Mouse (Mus musculus) adrenal gland, postnatal 4 days (tissue): ENCODE results near the gene Ebf1. TPM values are rescaled to one million over a fixed set of nuclear protein-coding genes. Genes with fewer than 3 reads are reported as not detected.

Experiments used
- DNase-seq, 2 experiments: peaks; one replicate each; pipeline ENCODE4 v3.0.0; 2021 to 2022; ENCODE audit warnings: low spot score in 2 of 2, mixed read lengths in 2 of 2
- total RNA-seq, 2 experiments: library from RNA; stranded (reverse); gene quantifications; 2 replicates each; pipeline ENCODE4 v1.2.3; 2021

The Ebf1 gene
- total RNA-seq, 2 experiments from 2014 or later, result 32.5 to 36.8 TPM

DNA sequence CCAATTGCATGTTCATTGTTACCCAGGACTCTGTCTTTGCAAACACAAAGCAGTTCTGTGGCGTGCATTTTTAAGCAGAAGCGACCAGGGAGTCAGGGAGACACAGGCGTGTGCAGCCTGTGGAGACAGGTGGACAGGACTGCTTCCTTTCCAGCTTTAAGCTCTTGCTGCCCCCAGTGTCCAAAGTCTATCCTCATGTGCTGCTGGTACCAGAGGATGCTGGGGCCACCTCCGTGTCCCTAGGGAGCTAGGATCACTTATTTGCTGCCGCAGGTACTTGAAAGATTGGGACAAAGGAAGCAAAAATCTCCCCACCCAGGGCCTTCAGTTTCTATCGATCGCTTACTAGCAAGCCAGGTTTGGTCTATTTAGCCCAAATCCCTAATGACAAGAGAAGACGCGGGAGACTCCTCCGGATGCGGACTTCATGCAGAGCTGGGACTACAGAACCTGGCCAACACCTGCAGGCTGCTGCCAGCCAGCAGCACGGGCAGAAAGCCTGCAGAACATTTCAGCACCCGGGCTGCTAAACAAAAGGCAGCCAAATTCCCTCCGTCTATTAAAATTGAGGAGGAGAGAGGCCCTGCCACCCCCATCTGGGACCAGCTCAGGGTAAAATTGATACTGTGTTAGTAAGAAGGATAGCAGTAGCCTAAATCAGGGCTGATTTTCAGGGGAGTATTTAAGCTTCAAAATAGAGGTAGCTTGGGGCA is 215.3 kb downstream of the Ebf1 start:
- DNase-seq, result no peak

DNA sequence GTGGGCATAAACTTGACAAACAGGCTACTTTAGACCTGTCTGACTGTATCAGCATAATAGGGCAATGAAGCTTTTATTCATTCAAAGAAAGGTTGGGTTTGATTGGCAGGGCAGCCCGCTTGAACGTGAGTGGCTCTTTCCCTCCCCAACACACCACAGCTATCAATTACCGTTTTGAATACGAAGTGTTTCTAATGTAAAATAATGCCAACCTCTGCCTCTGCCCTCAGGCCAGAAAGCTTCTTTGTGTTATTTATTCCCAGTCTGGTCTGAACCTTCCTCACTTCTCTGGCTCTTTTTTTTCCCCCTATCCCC is 215.8 kb downstream of the Ebf1 start:
- DNase-seq, result no peak

DNA sequence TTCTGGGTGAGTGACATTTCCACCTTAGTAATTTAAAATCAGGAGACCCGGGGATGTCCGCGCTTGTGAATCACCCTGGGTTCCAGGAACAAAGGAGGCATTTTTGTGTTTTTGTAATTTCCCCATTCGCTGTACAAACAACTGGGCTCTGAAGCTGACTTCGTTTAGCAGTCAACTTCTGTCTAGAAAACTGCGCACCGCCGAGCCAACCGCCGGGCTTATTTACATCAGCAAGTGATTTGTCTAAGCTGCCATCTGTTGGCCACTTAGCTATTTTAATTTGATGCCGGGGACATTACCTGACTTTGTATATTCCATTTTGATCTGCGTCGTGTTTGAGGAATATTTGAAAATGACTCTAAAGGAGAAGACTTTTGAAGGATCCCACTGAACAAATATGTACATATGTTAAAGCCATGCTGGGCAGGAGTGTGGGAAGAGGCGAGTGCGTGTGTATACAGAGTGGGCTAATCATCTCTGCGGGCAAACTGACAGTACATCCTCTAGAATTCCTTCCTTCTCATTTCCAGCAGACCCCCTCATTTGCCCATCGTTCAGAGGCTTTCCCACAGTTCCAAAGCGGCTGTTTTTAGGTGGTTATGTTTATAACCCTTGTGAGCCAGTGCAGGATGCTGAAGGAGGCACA is 216.4 kb downstream of the Ebf1 start:
- DNase-seq, result no peak

DNA sequence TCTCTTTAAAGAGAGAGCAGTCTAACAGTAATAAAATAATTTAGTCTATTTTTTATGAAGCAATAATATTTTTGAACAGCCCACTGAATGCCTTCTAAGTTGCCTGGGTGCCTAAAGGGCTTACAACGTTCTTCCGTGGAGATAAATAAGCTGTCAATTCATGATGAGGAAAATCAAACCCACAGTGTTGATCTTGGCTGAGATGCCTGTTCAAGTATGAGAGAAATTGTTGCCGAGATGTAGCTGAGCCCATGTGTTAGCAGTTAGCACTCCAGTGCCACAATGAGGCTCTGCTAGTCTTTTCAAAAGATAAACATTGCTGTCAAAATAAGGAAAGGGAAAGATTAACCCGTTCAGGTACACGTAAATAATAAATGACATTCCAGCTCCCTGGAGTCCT is 218.0 kb downstream of the Ebf1 start:
- DNase-seq, result no peak

DNA sequence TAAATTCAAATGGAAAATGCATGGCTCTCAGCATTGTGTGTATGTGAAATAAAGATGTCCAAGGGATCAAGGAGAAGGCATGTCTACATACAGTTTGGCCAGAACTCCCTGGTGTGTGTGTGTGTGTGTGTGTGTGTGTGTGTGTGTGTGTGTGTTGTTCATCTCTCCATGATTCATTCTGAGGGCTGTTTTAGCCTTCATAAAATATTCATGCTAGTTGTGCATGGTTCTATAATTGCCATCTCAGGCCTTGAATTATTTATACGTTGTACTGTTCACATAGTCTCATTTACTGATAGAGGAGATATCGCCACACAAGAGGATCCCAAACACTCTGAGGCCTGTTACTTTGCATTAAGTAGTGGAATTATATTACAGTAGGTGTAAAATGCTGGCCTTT is 220.5 kb downstream of the Ebf1 start:
- DNase-seq, result no peak

DNA sequence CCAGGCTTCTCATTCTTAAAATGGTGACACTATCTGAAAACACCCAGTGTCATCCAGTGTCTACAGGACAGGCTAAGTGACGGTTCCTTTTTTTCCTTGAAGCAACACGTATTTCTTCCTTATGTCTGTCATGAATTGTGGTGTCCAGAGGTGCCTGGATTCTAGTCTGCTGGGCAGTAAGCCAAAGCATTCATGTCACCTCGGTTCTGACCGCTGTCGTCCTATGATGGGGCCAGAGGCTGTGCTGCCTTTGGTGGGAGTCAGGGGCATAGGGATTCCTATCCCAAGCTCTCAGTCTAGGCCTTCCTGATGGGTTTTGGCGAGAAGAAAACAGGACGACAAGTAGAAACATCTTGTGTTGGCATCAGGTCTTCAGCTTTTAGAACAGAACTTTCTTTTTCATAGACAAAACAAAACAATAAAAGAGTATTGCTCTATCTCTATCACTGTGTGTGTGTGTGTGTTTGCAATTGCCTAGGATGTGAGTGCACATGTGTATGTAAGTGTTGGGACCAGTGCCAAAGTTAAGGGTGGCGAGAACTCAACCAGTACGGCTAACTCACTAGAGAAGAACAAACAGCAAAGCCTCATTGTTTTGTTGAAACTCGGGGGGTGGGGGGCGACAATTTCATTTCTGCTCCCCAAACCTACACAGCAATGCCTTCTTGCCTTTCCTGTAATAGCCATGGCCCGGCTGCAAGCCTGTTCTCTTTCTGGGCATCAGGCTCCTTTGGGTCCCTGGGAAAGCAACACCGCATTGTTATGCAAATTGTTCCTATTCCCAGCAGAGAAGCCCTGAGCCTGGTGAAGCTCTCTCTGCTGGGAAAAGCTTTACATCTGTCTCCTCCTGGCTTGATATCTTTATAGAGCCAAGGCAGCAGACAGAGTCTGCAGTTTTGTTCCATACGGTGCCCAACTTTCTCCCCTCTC is 224.3 kb downstream of the Ebf1 start:
- DNase-seq, result no peak

DNA sequence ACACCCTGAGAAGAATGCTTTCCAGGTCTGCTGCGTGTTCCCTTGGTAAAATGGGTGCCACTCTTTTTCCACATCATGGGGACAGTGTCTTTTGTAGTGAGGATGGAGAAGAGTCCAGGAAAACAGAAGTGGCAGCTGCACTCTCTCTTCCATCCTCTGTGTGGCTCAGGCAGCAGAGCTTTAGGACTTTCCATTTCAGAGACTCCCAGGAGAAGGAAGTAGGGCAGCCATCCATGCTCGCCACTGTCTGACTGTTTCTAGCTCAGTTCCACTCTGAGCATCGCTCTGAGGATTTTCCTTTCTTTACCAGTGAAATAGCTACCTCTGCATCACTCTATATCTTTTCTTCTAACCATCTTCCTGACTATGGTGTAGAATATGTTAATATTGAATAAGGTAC is 234.8 kb downstream of the Ebf1 start:
- no peak for DNase-seq

DNA sequence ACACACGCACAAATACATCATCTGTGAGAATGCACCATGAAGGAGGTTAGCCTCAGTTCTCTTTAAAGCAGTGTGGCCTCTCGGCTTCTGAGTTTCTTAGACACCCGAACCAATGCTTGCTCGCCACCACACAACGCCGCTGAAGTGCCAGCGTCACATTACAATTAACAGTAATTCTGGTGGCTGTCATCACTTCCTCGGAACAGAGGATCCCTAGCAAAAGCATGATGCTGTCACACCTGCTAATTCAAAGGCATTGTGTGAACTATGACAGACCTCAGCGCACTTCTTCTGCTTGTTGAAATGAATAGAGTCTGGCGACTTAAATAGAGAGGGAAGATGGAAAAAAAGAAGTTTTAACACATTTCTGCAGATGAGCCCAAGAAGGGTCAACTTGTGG is 235.8 kb downstream of the Ebf1 start:
- DNase-seq, result no peak

DNA sequence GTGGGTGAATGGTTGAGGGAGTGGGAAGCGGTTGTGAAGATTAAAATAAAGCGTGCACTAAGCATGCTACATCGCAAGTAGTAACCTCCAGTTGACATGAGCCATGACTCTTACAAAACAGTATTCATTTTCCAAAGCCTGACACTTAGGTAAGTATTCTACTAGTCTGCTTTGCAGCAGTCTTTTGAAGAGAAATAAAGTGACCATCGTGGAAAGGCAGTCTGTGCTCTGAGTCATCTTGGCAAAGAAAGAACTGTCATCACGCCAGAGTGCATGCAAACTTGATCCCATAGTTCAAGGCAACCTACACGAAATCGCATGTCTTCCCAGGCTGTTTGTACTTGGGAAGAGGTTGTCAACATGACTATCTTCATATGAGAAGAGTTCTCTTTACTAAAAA is 237.4 kb downstream of the Ebf1 start:
- no peak for DNase-seq

DNA sequence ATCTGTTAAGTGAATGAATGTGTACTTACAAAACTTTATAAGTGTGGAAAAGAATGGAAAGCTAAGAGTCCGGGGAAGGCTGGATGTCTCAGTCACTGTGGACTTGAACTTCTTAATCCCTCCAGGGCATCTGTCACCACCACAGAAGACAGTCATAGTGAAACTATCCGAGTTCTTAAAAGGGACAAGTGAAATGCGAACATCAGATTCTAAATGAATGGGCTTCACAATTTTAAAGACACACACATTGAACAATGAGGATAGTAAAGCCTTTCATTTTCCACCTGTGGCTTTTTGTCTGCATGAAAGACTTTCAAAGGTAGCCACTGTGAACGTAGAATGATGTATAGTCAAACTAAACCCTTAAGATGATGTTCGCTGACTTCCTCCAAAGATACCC is 244.0 kb downstream of the Ebf1 start:
- DNase-seq, result no peak

DNA sequence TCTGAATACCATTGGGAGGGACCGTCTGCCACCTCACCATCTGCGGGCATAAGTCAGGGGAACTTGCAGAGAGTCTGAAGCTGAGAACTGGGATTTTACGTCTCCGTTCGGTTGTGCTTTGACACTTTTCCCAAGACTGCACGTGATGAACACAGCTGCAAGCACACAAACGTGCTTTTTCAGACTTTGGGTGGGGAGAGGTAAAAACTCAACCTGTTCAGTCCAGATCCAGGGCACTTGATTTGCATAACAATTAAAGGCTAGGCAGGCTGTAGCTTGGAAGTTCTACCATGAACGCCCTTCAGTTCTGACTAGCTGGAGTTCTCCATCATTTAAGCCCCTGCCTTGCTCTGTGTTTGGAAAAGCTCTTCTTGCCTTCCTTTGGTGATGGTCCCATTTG is 246.8 kb downstream of the Ebf1 start:
- DNase-seq, result no peak

DNA sequence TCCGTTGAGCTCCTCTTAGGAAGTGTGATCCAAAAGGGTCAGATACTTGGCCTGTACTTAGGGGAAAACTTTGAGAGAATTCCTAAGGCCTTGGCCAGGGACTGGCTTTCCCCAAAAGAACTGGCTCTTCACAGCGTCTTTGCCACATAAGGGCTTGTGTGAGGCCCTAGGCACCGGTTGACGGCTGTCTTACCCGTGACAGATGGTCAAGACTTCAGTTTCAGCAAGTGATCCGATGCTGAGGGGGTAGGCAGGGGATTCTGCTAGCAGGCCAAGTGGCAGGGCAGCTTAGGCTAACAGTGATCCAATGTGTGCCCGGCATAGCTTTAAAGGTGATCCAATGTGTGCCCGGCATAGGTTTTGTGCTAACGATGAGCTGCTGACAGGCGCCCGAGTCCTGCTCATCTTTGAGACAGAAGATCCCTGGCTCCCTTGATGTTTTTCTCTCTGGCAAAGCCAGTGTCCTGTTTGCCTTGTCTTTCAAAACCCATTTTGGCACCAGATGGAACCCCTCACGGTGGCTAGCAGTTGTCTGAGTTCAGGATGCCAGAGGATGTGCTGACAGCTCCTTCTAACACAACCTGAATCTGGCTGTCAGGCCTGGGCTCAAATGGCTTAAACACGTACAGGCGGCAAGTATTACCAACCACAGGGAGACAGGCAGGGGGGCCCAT is 249.5 kb downstream of the Ebf1 start:
- DNase-seq, result no peak

DNA sequence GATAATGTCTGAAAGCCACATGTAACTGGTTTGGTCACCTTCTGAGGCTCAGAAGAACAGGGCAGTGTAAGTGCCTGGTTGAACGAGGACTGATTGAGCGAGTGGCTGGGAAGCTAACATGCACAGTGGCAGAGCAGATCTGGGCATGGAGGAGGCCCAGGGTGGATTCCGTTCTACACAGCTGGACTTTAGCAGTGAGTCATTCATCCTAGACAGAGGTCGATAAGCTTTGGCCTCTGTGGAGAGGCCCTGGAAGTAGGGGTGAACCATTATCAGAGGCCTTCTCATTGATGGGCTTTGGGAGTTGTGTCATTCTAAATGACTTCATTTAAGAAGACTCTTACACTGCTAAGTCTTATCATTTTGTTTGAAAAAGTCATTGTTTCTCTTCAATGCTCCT is 250.3 kb downstream of the Ebf1 start:
- DNase-seq, result no peak

DNA sequence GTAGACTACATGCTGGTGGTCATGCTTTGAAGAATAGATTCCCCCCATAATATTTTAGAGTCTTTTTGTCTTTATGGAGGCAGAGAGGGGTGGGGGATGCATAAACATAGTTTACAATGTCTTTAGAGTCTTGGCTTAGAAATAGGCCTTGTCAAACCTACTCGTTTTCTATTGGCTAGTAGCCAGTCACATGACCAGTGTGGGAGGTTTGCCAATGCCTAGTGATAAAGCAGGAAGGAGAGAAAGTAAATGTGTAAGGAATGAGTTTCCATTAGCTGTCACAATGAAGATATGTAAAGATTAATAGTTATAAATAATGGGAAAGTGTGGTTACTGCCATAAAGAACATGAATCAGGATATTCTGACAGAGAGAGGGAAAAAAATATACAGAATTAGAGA is 256.8 kb downstream of the Ebf1 start:
- no peak for DNase-seq

DNA sequence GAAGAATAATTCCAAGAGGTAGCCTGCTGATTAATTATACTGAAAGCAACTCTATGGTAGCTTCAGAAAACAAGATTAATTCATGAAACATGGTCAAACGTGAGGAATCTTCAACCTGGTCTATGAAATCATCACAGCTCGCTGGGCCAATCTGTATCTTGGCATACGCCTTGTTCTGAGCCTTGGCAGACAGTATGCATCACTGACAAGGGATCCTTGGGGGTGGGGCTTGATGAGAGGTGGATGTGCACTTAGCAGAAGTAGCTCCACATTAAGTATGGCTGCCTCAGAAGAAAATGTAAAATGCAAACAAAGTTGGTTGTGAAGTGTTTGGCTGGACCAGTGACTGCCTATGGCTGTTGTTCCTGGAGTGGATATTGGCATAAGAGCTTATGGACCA is 258.1 kb downstream of the Ebf1 start:
- no peak for DNase-seq

DNA sequence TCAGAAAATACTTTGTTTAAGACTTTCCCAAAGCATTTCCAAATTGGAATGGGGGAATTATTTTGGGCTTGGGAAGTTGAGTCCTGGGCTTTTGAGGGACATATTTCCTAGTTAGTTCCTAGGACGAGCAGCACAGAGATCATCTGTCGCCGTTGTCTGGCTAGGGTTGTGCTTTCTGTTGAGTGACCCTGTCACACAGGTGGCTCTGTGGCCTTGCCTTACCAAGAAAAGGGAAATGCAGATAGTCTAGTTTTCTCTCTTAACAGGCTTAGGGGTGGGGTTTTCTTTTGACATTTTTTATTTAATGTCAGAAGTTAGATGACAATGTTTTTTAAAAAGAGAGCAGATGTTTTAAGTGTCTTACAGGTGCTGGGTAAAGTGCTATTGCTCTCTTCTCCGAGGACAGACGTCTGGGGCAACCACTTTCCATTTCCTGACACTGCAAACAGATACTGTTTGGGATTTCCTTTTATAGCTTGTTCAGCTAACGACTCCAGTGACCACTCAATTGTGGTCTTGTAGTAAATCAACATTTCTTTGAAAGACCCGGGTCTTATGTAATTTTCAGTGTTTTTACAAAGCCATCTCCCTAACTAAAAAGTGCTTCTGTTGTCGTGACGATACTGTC is 264.1 kb downstream of the Ebf1 start:
- DNase-seq, result no peak

DNA sequence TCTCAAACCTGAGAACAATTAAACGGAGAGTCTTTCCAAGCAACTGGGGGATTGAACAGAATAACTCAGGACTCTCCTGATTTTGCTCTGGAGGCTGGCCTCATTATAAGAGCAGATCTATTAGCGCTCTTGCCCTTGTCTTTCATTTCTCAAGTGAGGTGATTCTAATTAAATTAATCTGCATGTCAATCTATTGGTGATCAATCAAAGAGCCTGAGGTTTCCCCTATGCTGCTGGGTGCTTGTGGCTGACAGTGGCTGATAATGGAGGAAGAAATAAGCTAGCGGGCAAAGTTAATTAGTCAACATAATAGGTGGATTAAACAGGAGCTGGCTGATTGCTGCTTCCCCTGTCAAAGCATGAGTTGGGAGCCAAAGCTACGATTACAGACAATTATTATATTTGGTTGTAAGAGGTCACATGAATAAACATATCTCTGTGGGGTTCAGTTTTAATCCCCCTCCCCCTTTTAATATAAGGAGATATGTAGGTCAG is 265.4 kb downstream of the Ebf1 start:
- no peak for DNase-seq

DNA sequence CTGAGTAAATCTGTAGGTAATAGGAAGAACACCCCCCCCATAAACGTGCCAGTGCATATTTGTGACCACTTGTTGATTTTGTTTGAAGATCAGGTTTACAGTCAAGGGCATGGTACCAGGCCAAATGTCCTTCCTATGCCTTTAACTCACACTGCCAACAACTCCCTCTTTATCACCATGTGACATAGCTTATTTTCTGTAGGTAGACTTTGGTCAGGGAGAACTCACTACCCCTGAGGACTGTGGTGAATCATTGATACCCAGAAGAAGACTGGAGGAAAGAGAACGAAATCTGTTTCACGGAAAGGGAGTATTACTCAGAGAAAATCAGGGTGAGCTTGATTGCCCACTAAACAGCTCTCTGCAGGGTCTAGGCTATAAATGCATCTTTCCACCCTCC is 267.2 kb downstream of the Ebf1 start:
- no peak for DNase-seq

DNA sequence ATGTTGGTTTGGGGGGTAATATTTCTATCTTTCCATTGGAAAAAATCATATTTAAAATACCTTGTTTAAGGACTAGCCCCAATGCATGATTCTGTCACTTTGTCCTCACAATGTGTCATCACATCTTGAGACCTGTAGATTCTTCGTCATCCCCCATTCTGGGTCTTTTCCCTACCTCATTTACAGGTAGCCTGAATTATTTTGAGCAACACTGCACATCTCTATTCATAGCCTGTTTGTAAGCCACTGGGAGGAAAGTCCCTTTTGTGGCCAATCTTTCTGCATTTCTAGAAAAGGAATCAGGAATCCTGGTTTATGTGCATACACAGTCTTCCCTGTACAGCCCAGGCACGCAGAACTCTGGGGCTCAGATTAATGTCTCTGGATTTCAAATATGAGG is 269.8 kb downstream of the Ebf1 start:
- DNase-seq, result no peak

DNA sequence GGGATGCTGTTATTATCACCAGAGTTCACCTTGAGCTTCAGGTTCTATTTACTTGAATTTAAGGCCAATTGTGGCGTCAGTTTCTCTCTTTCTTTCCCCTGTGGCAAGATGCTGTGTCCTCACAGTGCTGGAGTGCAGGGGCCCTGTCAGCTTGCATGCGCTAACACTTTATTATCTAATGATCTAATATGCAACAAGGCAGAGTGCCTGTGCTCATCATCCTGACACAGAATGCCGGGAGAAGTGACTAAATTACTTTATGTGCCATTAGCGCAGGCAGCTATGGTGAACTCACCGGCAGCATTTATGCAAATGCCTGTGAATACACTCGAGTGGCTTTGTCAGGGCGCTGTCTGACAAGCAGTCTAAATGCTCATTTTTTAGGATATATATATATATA is 270.6 kb downstream of the Ebf1 start:
- DNase-seq, result no peak

DNA sequence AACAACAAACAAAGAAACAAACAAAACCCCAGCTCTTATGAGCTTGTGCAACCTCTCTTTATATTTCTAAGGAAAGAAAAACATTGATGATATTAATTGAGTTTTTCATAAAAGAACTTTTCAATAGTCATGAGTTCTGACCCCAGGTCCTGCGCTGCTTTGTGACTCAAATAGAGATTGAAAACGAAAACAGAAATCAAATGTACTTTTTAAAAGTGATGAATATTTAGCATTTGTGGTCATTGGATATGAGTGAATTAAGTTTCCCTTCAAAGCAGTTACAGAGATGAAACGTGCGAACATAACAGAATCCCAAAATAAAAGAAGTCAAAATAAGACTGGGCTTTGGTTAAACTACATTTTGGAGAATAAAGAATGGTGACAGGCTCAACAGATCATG is 271.3 kb downstream of the Ebf1 start:
- no peak for DNase-seq
